Mouse (Mus musculus): ENCODE measurements at regions not wholly inside any gene's neighbourhood (a gene's known extent, or its start where the extent isn't known, plus 50 kb on each side); places are given as distances from the start of the nearest gene placed in this dataset.

DNA sequence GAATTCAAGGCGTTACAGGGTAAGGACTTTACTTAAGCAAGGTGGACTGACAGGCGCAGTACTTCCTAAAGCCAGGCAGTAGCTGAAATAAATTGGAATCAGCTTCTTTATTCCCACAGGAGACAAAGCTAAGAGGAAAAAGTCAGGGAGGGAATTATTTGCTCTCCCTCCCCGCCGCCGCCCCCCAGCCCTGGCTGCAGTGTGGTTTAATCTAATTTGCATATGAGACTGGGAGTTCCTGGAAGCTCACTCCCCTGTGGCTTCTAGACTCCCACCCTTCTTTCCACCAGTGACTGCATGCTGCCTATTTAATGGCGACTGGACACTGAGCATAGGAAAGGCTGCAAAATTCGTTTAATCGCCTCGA lies 2292.7 kb upstream of the Gm7489 start:
- TF ChIP-seq POLR2A (IDR thresholded peaks at IDR 0.05; ENCODE audit: extremely low read depth, insufficient read depth, low read length) (no peak), CTCF (IDR thresholded peaks at IDR 0.05; ENCODE audit: low read depth, low read length) (no peak)
